Mouse (Mus musculus) heart, postnatal 0 days (tissue): ENCODE measurements around the gene Kirrel. TPM values are rescaled to one million over a fixed set of nuclear protein-coding genes. Genes with fewer than 3 reads are reported as not detected.

Experiments
- ATAC-seq: fragments of 200-750 bp; cut with Nextera tagmentation; 2 replicates; pipeline ENCODE4 v1.8.0; 2017; ENCODE audit warnings: low read depth, moderate number of reproducible peaks, moderate library complexity; ENCODE audit not compliant: insufficient read depth
- DNase-seq: peaks from one replicate; pipeline ENCODE4 v3.0.0-alpha.2; 2016; ENCODE audit warnings: low spot score
- H3K27ac ChIP-seq: fragments of 300-500 bp; sonication (generic); 2 replicates; pipeline ENCODE4 v1.5.1; 2014; ENCODE audit warnings: low read depth, mild to moderate bottlenecking
- H3K27me3 ChIP-seq: fragments of 300-500 bp; sonication (generic); 2 replicates; pipeline ENCODE4 v1.6.1; 2014; ENCODE audit warnings: low read length, mixed read lengths; ENCODE audit not compliant: control insufficient read depth, insufficient read depth
- H3K36me3 ChIP-seq: fragments of 300-500 bp; sonication (generic); replicated peaks from 2 replicates; pipeline ENCODE4 v1.6.1; 2014; ENCODE audit warnings: low read length, mixed read lengths; ENCODE audit not compliant: control insufficient read depth, insufficient read depth
- H3K4me1 ChIP-seq: fragments of 300-500 bp; sonication (generic); 2 replicates; pipeline ENCODE4 v1.6.1; 2014; ENCODE audit warnings: antibody characterized with exemption; ENCODE audit not compliant: control insufficient read depth, insufficient read depth
- H3K4me2 ChIP-seq: fragments of 300-500 bp; sonication (generic); 2 replicates; pipeline ENCODE4 v1.6.1; 2014; ENCODE audit warnings: low read depth, mild to moderate bottlenecking, low read length, moderate library complexity
- H3K4me3 ChIP-seq: fragments of 300-500 bp; sonication (generic); 2 replicates; pipeline ENCODE4 v1.5.1; 2014; ENCODE audit warnings: low read depth, low read length
- H3K9ac ChIP-seq: fragments of 300-500 bp; sonication (generic); replicated peaks from 2 replicates; pipeline ENCODE4 v1.6.1; 2014; ENCODE audit warnings: low read depth, low read length, mixed read lengths
- H3K9me3 ChIP-seq: fragments of 300-500 bp; sonication (generic); replicated peaks from 2 replicates; pipeline ENCODE4 v1.6.1; 2016; ENCODE audit warnings: low read length; ENCODE audit not compliant: control insufficient read depth
- CTCF ChIP-seq: IDR thresholded peaks from 2 replicates; pipeline ENCODE4 v1.5.1; 2016; ENCODE audit warnings: antibody characterized with exemption, control low read depth, low read depth
- EP300 ChIP-seq: IDR thresholded peaks from 2 replicates; pipeline ENCODE4 v1.6.1; 2016; ENCODE audit warnings: antibody characterized with exemption, low read depth
- WGBS: fragments of 180-500 bp; shearing (Covaris S2); extraction: QIAGEN DNeasy Blood & Tissue Kit; methylation state at CpG from one replicate; pipeline ENCODE4 v1.1.7; 2014; 5-methylcytosine and 5-hydroxymethylcytosine counted together
- polyA plus RNA-seq: library from polyadenylated mRNA; unstranded; fragments of >200 nt; fragmentation: Nextera tagmentation; extraction: Ambion mirVana; gene quantifications from 2 replicates; pipeline ENCODE4 v1.2.1, GENCODE M21; 2015
- total RNA-seq: library from RNA; depleted of rRNA; stranded (reverse); fragments of >200 nt; gene quantifications from 2 replicates; pipeline ENCODE4 v1.2.3, GENCODE M21; 2014; ENCODE audit warnings: low replicate concordance

Gene Kirrel
- total and polyA plus RNA-seq, 2 experiments from 2014 or later = 3.5 to 13.9 TPM

DNA sequence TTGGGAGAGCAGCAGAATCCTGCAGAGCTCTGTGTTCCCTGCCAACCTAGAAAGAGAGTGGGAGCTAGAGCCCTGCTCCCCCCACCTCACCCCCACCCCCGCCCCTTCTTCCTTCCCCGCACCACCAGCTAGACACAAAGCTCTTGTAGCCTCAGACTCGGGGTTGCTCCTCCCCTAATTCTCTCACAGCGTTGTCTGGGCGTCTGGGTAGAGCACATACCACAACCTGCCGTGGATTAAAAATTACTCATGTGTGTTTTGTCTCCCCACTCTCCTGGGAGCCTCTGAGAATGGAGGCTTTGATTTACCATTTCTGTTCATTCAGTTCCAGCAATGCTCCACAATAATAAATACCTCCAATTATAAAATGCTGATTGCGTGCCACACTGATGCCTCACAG is 72.2 kb downstream of the Kirrel start:
- no peak for ATAC-seq
- H3K36me3 ChIP-seq = no peaks in the 10 kb centered on the region
- no peak for TF ChIP-seq CTCF
- no peak for TF ChIP-seq EP300
- no peak for DNase-seq
- no peak overlapping the region for H3K9ac ChIP-seq
- no peaks in the 10 kb centered on the region for H3K9me3 ChIP-seq
- H3K4me1 ChIP-seq = peaks cover 23% of the 10 kb centered on the region
- 33% methylated on average over 7 of the region's 7 CpGs for WGBS
- H3K27ac ChIP-seq = no peak overlapping the region
- no peak overlapping the region for H3K4me2 ChIP-seq
- no peak overlapping the region for H3K4me3 ChIP-seq
- H3K27me3 ChIP-seq = no peaks in the 10 kb centered on the region

DNA sequence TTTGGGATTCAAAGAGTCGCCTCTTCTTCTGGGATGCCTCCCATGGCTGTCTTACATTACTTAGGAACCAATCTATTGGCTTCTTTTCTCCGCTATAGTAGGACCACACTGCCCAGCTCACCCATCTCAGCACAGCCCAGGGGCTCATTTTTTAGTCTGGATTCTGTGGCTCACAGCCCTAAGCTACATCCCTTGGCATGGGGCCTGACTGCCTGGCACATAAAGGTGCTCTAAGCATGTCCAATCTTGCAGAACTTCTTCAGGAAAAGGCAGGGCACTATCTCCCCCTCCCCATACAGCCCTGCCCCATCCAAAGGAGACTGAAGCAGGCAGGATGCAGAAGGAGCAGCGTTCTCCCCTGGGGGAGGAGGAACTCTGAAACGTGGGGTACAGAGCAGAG is 73.6 kb downstream of the Kirrel start:
- DNase-seq = no peak
- no peak overlapping the region for H3K4me3 ChIP-seq
- H3K4me1 ChIP-seq = peaks cover 23% of the 10 kb centered on the region
- ATAC-seq = no peak
- no peak overlapping the region for H3K4me2 ChIP-seq
- H3K27me3 ChIP-seq = no peaks in the 10 kb centered on the region
- 75% methylated on average over 4 of the region's 4 CpGs for WGBS
- H3K36me3 ChIP-seq = no peaks in the 10 kb centered on the region
- no peaks in the 10 kb centered on the region for H3K9me3 ChIP-seq
- H3K9ac ChIP-seq = no peak overlapping the region
- TF ChIP-seq CTCF = no peak
- no peak overlapping the region for H3K27ac ChIP-seq

DNA sequence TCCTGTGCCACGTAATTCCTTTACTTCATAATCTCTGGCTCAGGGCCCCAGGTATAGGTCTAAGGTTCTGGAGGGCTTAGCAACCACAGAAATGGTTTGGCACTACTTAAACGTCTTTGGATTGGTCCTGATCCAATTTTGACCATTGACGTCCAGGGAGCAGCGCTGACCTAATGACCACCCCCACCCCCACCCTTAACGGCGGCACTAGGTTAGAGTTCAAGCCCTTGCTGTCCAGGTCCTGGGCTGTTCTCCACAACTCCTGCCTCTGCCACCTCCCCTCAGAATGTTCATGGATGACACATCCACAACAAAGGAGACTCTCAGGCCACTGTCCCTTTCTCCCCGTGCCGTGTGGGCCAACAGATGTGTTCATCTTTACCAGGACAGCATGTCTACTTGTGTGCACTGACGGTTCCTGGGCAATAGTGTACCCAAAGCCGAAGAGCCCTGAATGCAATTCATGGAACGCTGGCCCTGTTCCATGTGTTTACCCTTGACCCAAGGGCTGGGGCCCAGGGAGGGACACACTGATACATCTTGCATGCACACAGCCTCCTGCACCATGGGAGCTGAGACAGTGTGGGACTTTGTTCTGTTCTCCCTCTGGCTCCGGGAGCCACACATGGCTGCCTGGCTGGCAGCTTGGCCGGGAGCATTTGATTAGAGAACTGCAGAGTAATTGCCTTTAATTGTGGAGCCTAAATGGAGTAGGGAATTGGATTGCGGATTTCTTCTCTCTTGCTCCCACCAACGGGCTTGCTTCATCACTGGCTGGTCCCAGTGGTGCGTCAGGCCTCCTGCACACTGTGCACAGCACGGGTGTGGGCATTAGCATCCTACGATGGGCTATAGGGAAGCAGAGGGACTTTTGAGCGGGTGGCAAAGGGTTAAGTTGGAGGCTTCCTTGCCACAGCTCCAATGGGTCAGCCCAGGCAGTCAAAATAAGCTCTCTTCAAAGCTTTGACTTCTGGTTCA is 76.3 kb downstream of the Kirrel start:
- TF ChIP-seq EP300 = no peak
- no peak for TF ChIP-seq CTCF
- no peak overlapping the region for H3K9ac ChIP-seq
- no peak overlapping the region for H3K4me2 ChIP-seq
- H3K4me1 ChIP-seq = peaks cover 23% of the 10 kb centered on the region
- ATAC-seq (0 out of 2 replicates have a peak, but pooled peaks have one; percentile 24), DNase-seq (no peak)
- H3K27ac ChIP-seq = no peak overlapping the region
- H3K4me3 ChIP-seq = no peak overlapping the region
- H3K9me3 ChIP-seq = no peaks in the 10 kb centered on the region
- H3K27me3 ChIP-seq = no peaks in the 10 kb centered on the region
- H3K36me3 ChIP-seq = no peaks in the 10 kb centered on the region; the same call in 1 of the 2 replicates
- WGBS = 80% methylated on average over 19 of the region's 19 CpGs

DNA sequence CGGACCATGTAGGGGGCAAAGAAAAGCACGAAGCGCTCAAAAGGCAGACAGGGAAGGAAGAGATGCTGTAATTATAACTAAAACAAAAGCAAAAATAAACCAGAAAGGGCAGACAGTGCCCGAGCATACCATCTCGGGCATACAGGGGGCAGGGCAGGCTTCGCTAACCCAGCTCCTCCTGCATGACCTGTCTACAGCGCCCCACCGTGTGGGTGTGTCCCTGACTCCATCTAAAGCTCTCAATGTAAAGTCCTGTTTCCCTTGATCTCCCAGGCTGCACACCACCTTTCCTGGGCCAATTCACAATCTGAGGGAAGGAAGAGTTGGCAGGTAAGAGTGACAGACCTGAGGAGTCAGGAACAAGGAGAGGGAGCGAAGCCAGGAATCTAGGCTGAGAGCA is 77.3 kb downstream of the Kirrel start:
- DNase-seq (no peak), ATAC-seq (no peak)
- no peak overlapping the region for H3K27ac ChIP-seq
- no peak overlapping the region for H3K4me2 ChIP-seq
- WGBS = 95% methylated on average over 9 of the region's 9 CpGs
- H3K36me3 ChIP-seq = peaks cover 4% of the 10 kb centered on the region; the same call in 1 of the 2 replicates
- no peaks in the 10 kb centered on the region for H3K9me3 ChIP-seq
- no peak for TF ChIP-seq EP300
- no peak for TF ChIP-seq CTCF
- no peak overlapping the region for H3K9ac ChIP-seq
- no peaks in the 10 kb centered on the region for H3K27me3 ChIP-seq
- H3K4me1 ChIP-seq = peaks cover 23% of the 10 kb centered on the region
- H3K4me3 ChIP-seq = no peak overlapping the region

DNA sequence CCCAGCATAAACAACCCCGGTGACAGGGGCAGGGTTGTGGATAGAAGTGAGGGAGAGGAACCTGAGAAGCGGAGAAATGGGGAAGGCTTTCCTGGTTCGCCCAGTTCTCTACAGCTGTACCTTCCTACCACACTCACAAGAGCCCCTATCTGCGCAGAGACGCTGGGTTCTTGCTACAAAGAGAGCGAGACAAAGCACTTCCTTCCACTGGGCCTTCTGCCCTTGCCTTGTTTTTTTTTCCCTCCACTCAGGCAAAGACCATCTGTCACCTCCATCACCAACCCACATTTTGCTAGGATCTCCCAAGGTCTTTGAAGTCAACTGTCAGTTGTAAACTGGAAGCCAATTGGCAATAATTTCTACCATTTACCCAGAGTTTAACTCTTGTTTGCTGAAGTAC is 80.8 kb downstream of the Kirrel start:
- WGBS = 63% methylated on average over 6 of the region's 6 CpGs
- Histone ChIP-seq H3K9ac (no peak overlapping the region), H3K9me3 (no peaks in the 10 kb centered on the region), H3K36me3 (peaks cover 4% of the 10 kb centered on the region; the same call in 1 of the 2 replicates), H3K27me3 (no peaks in the 10 kb centered on the region), H3K4me3 (no peak overlapping the region), H3K4me1 (peaks cover 4% of the 10 kb centered on the region; the same call in 1 of the 2 replicates), H3K27ac (no peak overlapping the region), H3K4me2 (no peak overlapping the region)
- no peak for DNase-seq
- TF ChIP-seq CTCF (no peak), EP300 (no peak)
- no peak for ATAC-seq
